Mouse (Mus musculus) MEL (cell line): ENCODE data around the gene Cacng2.

Source experiments
- CHD1 ChIP-seq: IDR thresholded peaks from 2 replicates; pipeline ENCODE4 v1.6.1; 2012; ENCODE audit warnings: low read depth, mild to moderate bottlenecking, inconsistent platforms, low read length, improper control_type of control experiment
- CTCF ChIP-seq, 3 experiments: IDR thresholded peaks in 2 of 3; conservative IDR thresholded peaks in 1 of 3; 2 replicates each; pipeline ENCODE4 v1.5.1; 2011 to 2012; ENCODE audit warnings: low read length in 3 of 3, low read depth in 2 of 3, mild to moderate bottlenecking in 2 of 3, improper control_type of control experiment in 1 of 3, inconsistent platforms in 1 of 3, mixed read lengths in 1 of 3, moderate library complexity in 1 of 3; ENCODE audit not compliant: control insufficient read depth in 1 of 3, insufficient read depth in 1 of 3, poor library complexity in 1 of 3, severe bottlenecking in 1 of 3
- EP300 ChIP-seq, 2 experiments: IDR thresholded peaks; 2 replicates each; pipeline ENCODE4 v1.6.1; 2011; ENCODE audit warnings: improper control_type of control experiment in 2 of 2, low read length in 2 of 2, low read depth in 1 of 2, mild to moderate bottlenecking in 1 of 2
- ETS1 ChIP-seq: IDR thresholded peaks from 2 replicates; pipeline ENCODE4 v1.6.1; 2012; ENCODE audit warnings: low read depth, mild to moderate bottlenecking, inconsistent platforms, low read length, improper control_type of control experiment, moderate library complexity
- KAT2A ChIP-seq: conservative IDR thresholded peaks from 2 replicates; pipeline ENCODE4 v1.6.1; 2012; ENCODE audit warnings: low read depth, low read length, improper control_type of control experiment, inconsistent platforms
- POLR2A ChIP-seq, 2 experiments: IDR thresholded peaks; 2 replicates each; pipeline ENCODE4 v1.6.1; 2011 to 2012; ENCODE audit warnings: low read length in 2 of 2, mild to moderate bottlenecking in 2 of 2, control low read depth in 1 of 2, improper control_type of control experiment in 1 of 2, low read depth in 1 of 2, moderate library complexity in 1 of 2; ENCODE audit not compliant: control insufficient read depth in 1 of 2, insufficient read depth in 1 of 2, poor library complexity in 1 of 2
- POLR2AphosphoS5 ChIP-seq: IDR thresholded peaks from 2 replicates; pipeline ENCODE4 v1.6.1; 2012; ENCODE audit warnings: low read depth, borderline replicate concordance, mild to moderate bottlenecking, inconsistent platforms, low read length, moderate library complexity, mixed read lengths
- TCF12 ChIP-seq: IDR thresholded peaks from 2 replicates; pipeline ENCODE4 v1.6.1; 2014; ENCODE audit warnings: low read depth, mild to moderate bottlenecking, inconsistent platforms, low read length, improper control_type of control experiment, moderate library complexity
- USF1 ChIP-seq: IDR thresholded peaks from 2 replicates; pipeline ENCODE4 v1.6.1; 2014; ENCODE audit warnings: low read depth, mild to moderate bottlenecking, inconsistent platforms, low read length, improper control_type of control experiment, moderate library complexity
- ZC3H11A ChIP-seq: IDR thresholded peaks from 2 replicates; pipeline ENCODE4 v1.6.1; 2012; ENCODE audit warnings: low read depth, mild to moderate bottlenecking, inconsistent platforms, low read length, improper control_type of control experiment
- ZNF384 ChIP-seq: IDR thresholded peaks from 2 replicates; pipeline ENCODE4 v1.6.1; 2012; ENCODE audit warnings: low read depth, mild to moderate bottlenecking, inconsistent platforms, low read length, improper control_type of control experiment

- TF ChIP-seq POLR2A (IDR thresholded peaks at IDR 0.05; ENCODE audit: control insufficient read depth in 1 of 2, insufficient read depth in 1 of 2, low read depth in 1 of 2, low read length in 2 of 2, poor library complexity in 1 of 2), result no peak
- TF ChIP-seq CHD1, result no peak
- no peak for TF ChIP-seq USF1
- TF ChIP-seq ETS1, result no peak
- no peak; a peak in 1 of 6 replicates for TF ChIP-seq CTCF (IDR thresholded peaks at IDR 0.05 in 2 of 3, conservative IDR thresholded peaks at IDR 0.05 in 1 of 3; ENCODE audit: control insufficient read depth in 1 of 3, insufficient read depth in 1 of 3, low read depth in 2 of 3, low read length in 3 of 3, poor library complexity in 1 of 3, severe bottlenecking in 1 of 3)
- no peak for TF ChIP-seq POLR2AphosphoS5
- TF ChIP-seq TCF12, result no peak
- no peak for TF ChIP-seq KAT2A
- no peak for TF ChIP-seq EP300 (IDR thresholded peaks at IDR 0.05; ENCODE audit: low read depth in 1 of 2, low read length in 2 of 2)
- no peak for TF ChIP-seq ZC3H11A
- TF ChIP-seq ZNF384, result no peak
These were observed 20.3 kb downstream of the Cacng2 start for GRCm38 (mm10) chr15:78099516-78099915.
